Mouse (Mus musculus): ENCODE data around the gene Dzip1.

Dzip1 gene

GRCm38 (mm10) chr14:118922251-118922650, 3.0 kb downstream of the Dzip1 start:
- no peak for DNase-seq (ENCODE audit: low read depth)

- DNase-seq (ENCODE audit: low read depth): no peak
Observed at GRCm38 (mm10) chr14:118920654-118921053, 4.6 kb downstream of the Dzip1 start.

GRCm38 (mm10) chr14:118919025-118919424, 6.2 kb downstream of the Dzip1 start:
- no peak for DNase-seq (ENCODE audit: low read depth)

- DNase-seq (ENCODE audit: low read depth): no peak
Observed at GRCm38 (mm10) chr14:118913651-118914050, 11.6 kb downstream of the Dzip1 start.

GRCm38 (mm10) chr14:118911521-118911920, 13.7 kb downstream of the Dzip1 start:
- DNase-seq (ENCODE audit: low read depth): no peak

GRCm38 (mm10) chr14:118910332-118911222, 14.7 kb downstream of the Dzip1 start:
- peak; percentile 59 for DNase-seq (ENCODE audit: low read depth)

GRCm38 (mm10) chr14:118909872-118910271, 15.4 kb downstream of the Dzip1 start:
- DNase-seq (ENCODE audit: low read depth): no peak

GRCm38 (mm10) chr14:118907592-118907991, 17.7 kb downstream of the Dzip1 start:
- no peak for DNase-seq (ENCODE audit: low read depth)

- no peak for DNase-seq (ENCODE audit: low read depth)
Observed at GRCm38 (mm10) chr14:118903867-118904562, 21.2 kb downstream of the Dzip1 start.

GRCm38 (mm10) chr14:118903397-118903796, 21.9 kb downstream of the Dzip1 start:
- no peak for DNase-seq (ENCODE audit: low read depth)

GRCm38 (mm10) chr14:118900911-118901310, 24.3 kb downstream of the Dzip1 start:
- no peak for DNase-seq (ENCODE audit: low read depth)

GRCm38 (mm10) chr14:118899940-118900339, 25.3 kb downstream of the Dzip1 start:
- no peak for DNase-seq (ENCODE audit: low read depth)

GRCm38 (mm10) chr14:118895655-118896054, 29.6 kb downstream of the Dzip1 start:
- no peak for DNase-seq (ENCODE audit: low read depth)

GRCm38 (mm10) chr14:118895228-118895627, 30.0 kb downstream of the Dzip1 start:
- no peak for DNase-seq (ENCODE audit: low read depth)

- no peak for DNase-seq (ENCODE audit: low read depth)
Observed at GRCm38 (mm10) chr14:118890101-118890500, 35.2 kb downstream of the Dzip1 start.

GRCm38 (mm10) chr14:118884250-118884556, 41.1 kb downstream of the Dzip1 start:
- peak; percentile 54 for DNase-seq (ENCODE audit: low read depth)

- DNase-seq (ENCODE audit: low read depth): peak; percentile 62
Observed at GRCm38 (mm10) chr14:118883344-118884249, 41.7 kb downstream of the Dzip1 start.

GRCm38 (mm10) chr14:118880696-118881095, 44.6 kb downstream of the Dzip1 start:
- DNase-seq (ENCODE audit: low read depth): no peak

GRCm38 (mm10) chr14:118878346-118878910, 46.8 kb downstream of the Dzip1 start:
- DNase-seq (ENCODE audit: low read depth): no peak

- no peak for DNase-seq (ENCODE audit: low read depth)
Observed at GRCm38 (mm10) chr14:118874786-118875415, 50.4 kb downstream of the Dzip1 start.

- DNase-seq (ENCODE audit: low read depth): no peak
Observed at GRCm38 (mm10) chr14:118874126-118874525, 51.1 kb downstream of the Dzip1 start.
